Mouse (Mus musculus) spleen, adult 12 weeks (tissue): Measurements from ENCODE around the gene Macrod2.

Experiments used
- DNase-seq: peaks from one replicate; pipeline ENCODE4 v3.0.0; 2022; ENCODE audit warnings: low spot score

Gene Macrod2

DNA sequence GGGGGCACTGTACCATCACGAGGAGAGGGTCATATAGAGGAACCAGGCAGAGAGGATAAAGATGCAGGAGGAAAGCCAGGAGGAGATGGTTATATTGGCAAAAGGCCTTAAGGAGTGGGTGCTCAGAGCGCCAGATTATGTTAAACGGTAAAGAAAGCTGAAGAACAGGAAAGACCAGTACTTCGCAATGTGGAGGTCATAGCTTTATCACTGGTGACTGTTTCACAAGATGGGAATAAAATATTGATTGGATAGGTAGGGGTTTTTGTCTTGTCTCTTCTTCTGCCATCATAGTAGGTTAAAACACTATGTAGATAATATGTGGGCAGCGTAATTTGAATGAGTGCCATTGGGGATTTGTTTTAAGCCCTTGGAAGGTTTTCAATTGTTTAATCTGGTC lies 816.2 kb downstream of the Macrod2 start:
- no peak for DNase-seq

DNA sequence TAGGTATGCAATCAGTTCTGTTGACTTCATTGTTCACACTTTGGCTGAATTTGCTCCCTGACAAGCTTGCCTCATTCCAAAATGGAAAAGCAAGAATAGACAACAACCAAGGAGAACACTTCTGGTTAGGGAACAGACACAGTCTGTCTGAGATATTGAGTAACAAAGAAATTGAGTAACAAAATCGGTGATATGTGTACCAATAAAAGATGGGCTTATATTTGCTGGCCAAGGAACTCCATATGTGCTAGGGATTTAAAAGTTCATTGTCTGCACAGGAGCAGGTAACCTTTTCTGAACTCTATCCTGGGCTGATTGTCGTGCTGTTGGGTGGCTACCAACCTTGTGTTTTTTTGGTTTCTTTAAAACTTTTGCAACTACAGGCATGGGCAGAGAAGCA lies 817.2 kb downstream of the Macrod2 start:
- DNase-seq: no peak

DNA sequence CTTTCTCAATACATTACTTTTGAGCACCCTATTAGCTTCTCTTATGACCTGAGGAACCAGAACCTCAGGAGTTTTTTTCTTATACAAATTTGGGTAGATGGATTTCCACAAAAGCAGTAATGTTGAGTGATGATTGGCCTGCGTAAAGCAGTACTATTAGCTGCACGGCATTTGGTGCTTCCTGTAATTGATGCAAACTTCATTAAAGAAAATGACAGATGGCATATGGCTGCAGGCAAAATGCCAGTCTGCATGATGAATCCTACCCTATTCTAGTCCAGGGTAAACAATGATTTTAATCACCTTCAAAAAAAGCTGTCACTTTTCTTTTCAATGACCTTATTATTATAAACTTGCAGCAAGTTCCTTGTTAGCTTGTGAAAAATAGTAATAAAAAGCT lies 822.4 kb downstream of the Macrod2 start:
- no peak for DNase-seq

DNA sequence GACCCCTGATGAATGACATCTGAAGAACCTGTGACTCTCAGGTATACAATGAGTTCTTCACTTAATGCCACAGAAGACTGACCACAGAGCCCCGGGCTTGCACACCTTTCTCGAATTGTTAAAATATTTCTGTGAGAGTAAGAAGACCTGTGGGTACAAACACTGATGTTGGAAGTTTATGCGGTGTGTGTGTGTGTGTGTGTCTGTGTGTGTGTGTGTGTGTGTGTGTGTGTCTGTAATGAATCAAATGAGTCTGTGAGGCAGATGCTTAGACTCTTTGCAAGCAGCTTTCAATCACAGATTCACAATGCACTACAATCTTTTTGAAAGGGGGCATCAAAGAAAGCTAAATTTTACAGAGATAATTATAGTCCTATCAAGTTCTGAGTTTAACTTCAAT lies 822.8 kb downstream of the Macrod2 start:
- no peak for DNase-seq

DNA sequence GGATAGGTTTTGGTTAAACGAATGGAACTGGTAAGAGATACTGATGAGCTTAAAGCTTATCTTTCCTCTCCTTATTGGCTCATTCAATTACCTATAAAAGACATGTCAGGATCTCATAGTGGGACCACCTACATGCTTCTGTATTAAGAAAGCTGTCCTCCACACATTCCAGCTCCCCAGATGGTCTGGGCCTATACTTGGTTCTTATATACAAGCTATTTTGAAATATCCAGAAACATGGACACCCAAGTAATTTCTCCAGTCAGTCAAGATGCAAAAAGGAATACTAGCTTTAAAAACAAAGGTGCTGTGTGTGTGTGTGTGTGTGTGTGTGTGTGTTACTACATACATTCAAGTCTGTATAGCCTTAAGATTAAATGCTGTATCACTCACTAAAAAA lies 833.7 kb downstream of the Macrod2 start:
- no peak for DNase-seq

DNA sequence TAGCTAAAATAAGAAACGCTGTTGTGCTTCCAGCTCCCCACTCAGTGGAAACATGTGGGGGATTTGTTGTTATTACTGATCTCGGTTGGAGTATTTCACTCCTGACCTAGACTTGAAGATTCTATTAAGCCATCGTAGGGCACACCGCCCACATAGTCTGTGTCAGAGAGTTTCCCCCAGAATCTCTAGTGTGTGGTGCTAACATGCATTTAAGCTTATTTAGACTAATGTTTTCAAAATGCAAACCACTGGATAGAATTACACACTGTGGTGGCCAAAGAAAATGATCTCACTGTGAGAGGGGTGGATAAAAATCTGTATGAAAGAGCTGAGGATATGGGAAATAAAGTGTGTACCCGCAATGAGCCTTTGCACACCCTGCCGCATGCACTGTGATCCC lies 834.7 kb downstream of the Macrod2 start:
- no peak for DNase-seq

DNA sequence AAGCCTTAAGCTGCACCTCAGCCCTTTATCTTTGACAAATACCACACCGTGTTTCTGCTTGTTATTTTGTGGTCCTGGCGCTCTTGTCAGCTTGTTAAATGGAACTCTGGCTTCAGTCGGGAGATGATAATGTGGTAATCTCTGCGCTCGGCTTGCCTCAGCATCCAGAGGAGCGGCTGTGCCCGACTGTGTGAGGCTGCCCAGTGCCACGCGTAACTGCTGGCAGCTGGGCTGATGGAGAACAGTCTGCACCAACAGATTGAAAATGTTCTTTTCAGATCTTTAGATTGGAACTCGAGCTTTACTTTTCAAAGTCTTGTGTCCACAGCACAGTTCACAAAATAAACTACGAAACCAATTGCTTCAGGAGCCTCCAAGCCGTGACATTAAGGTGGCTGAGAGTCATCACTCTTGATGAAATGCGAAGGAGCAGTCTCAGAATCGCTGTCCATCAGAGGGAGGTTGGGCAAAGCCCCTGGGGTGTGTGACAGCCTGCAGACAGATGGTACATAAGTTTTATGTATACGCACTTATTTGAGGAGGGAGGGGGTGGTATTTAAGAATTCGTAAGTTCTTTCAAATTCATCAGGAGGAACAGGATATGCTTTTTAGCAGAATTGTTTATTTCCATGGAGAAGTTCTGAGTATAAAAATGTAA lies 836.0 kb downstream of the Macrod2 start:
- DNase-seq: no peak

DNA sequence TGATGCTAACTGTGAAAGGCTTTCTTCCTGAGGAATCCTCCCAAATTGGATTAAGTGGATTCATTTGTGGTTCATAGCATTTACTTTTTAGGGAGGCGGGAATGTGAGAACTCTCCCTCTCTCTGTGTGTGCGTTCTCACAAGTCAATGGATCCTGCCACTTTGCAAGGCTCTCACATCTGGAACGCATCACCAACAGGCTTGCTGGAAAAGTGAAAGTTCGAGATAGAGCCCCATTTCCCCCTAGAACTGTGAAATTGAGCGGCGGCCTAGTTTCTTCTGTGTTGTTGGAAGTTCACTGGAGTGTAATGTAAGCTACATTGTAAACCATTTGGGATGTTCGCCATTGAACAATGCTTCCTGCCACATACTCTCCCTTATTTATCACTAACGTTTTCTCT lies 839.2 kb downstream of the Macrod2 start:
- DNase-seq: no peak

DNA sequence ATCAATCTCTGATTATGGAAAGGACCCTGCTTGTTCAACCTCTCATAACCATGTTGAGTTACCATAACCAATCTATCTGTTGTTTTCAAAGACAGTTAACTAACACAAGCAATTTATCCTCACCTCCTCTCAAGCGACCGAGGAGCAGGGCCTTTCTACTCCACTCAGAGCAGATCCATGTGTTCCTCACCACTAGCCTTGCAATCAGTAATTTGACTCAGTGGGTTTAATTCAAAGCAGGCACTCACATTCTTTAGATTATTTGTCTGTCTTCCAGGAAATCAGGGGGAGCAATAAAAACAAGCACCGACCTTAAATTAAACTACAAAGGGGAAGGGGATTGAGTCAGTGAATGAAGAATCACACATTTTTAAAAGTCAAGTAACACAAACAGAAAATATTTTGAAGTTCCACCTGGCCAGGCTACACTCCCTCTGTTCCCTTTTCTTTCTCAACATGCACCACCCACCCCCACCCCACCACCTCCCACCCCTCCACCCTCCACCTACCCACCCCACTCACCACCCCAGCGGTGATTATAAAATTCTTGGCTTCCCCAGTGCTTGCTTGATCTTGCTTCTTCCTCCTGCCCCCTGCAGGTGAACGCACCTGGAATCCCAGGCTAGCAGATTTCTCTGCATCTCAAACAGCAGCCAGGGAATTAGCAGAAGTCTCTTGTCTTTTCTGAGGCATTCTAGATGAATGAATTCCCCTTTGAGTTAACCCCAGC lies 839.8 kb downstream of the Macrod2 start:
- DNase-seq: no peak

DNA sequence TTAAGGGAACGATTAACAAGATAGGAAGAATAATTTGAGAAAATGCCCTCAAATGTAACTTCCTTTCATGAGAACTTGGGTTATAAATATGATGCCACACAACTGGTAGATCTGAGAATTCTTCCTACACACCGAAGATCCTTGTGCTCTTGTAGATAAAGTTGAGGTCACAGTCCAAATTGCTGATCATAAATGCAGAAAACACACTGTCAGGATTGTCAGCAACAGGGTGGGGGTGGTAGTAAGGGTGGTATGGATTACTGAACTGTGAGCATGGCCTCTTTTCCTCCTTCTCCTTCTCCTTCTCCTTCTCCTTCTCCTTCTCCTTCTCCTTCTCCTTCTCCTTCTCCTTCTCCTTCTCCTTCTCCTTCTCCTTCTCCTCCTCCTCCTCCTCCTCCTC lies 852.6 kb downstream of the Macrod2 start:
- no peak for DNase-seq

DNA sequence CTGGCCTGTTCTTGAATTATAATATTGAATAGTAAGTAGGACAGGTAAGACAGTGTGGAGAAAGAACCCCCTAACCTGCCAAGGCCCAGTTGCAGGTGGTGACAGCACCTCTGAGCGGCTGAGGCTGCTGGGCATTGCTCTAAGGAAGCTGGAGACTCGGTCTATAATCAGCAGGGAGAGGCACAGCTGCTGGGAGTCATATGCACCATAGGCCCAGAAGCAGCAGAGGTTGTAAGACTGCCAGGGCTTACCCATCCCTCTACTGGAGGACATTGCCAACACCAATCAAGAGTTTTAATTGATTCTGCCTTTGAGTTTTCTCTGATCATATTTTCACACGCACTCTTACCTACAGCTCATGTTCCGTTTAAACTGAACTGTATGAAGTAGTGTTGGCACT lies 869.5 kb downstream of the Macrod2 start:
- DNase-seq: no peak

DNA sequence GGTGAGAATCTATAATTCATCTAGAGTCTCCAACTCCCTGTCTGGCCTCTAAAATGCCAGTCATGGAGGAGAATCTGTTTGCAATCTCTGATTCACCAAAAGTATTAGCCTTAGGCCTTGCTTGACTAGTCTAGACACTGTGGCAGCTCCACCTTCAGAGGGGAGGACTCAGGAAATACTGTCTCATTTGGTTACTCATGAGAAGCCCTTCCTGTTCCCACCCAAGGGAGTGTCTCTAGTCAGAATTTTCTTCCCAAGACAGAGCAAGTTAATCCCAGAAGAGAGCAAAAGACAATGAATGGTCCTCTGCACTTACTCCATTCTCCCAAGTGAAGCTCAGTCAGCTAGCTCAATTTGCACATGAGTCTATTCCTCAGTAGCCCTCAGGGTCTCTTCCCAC lies 871.5 kb downstream of the Macrod2 start:
- no peak for DNase-seq

DNA sequence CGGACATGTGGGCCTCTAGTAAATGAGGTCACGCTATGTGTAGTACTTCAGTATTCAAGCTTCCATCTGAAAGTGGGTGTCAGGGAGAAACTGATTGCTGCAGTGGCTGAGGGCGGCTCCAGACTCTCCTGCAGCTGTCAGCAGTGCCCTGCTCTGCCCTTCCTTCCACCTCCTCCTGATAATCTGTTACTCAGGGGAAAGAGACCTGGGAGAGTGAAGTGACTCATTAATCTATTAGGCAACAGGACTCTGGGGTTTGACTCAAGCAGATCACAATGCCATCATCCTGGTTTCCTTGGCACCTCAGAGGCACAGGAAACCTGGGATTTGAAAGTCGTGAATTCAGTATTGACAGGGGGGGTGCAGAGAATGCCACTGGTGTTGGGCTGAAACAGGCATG lies 876.4 kb downstream of the Macrod2 start:
- no peak for DNase-seq

DNA sequence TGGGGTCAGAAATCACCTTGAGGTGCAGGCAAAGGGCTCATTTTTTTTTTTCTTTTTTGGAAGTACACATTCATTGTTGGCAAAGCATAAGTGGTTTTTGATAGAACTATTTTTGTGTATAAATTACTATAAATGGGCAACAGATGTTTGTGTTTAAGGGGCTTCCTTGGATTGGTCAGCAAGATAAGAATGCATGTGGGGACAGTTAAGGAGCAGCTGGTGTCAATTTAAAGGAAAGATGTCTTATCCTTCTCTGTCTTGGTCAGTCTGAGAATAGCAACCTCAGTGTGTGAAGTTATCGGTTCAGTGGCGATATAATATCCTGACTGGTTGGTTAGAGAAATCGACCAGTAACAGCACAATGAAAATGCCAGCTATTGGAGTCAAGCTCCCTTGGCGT lies 877.9 kb downstream of the Macrod2 start:
- DNase-seq: no peak

DNA sequence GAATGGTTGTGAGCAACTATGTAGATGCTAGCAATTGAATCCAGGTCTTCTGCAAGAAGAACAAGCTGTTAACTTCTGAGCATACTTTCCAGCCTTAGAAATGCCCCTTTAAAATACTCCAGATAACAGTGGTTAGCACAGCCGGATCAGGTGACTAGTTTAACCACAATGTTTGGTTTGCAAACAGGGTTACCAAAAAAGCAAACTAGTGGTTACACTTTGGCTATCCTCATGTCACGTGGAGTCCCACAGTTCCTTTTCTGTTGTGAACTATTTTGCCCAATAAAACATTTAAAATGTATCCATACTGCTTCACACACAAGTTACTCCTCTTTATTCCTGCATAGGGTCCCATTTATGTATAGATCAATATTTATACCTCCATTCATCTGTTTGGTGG lies 879.2 kb downstream of the Macrod2 start:
- no peak for DNase-seq

DNA sequence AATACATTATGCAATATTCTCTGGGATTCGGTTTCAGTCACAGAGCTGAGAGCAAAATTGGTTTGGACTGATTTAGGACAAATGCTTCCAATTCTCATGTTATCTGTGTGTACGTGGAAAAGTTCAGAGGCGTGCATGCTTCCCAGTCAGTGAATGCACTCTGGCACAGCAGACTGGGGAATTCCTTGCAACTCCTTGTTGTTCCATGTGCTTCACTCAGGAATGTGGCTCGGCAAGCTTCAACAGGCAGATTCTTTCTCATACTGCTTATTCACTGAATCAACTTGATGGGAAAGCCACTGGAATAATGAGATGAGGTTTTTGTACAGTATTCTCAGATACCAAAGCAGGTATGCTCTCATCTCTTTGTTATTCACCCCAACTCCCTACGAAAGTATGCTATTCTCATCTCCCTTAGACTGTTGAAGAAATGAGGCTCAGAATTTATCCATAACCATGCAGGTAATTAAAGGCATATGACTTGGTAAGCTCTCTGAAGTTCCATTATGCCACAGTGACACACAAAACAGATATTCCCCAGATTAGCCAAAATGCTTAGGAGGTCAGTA lies 884.1 kb downstream of the Macrod2 start:
- DNase-seq: no peak

DNA sequence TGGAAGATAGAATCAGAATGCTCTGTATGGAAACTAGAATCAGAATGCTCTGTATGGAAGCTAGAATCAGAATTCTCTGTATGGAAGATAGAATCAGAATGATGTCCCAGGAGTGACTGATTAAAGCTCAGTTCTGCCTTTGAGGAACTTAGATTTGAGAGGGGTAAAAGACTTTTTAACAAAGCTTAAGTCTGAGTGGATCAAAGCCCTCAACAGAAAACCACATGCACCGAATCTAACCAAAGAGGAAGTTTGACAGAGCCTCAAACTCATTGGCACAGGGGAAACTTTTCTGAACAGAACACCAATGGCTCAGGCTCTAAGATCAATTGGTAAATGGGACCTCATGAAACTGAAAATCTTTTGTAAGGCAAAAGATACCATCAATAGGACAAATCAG lies 885.7 kb downstream of the Macrod2 start:
- DNase-seq: no peak

DNA sequence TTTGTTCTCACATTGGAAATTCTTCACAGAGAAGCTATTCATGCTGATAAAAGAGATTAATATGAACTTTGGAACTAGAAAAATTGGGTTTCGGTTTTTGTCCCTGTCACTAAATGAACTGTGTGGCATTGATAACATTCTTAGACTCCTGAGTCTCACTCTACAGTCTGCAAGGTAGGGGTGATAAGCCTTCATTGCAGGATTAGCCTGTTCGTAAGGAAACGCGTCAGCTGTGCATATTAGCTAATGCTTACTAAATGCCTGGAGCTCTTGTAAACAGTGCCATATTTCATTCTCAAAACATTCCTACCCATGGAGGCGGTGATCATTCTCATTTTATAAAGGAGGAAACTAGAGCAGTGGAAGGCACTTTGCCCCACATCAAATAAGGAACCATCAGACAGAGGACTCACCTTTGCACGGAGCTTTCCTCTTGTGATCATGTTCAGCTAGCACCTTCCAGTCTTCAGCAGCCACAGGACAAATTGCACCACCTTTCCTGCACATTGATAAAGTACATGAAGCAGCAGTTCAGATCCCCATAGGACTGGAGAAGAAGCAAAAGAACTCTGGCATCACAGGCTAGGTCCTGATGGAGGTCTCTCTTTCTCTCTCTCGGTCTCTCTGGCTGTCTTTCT lies 891.1 kb downstream of the Macrod2 start:
- DNase-seq: no peak

DNA sequence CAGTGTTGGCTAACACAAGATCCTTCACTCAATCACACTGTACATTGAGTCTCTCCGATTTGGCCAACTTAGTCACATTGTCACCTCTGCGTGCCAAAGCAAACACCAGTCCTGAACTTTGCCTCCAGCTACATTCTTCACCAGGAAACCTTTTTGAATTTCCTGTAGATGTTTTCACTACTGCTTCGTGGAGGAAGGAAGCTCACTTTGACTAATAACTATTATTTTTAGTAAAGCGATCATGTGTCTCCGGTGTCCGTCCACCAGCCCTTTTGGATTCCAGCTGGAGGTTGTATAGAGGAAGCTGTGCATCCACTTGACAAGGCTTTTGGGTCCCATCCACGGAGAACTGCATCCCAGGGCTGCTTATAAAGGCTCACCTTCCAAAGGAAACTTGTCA lies 893.4 kb downstream of the Macrod2 start:
- no peak for DNase-seq

DNA sequence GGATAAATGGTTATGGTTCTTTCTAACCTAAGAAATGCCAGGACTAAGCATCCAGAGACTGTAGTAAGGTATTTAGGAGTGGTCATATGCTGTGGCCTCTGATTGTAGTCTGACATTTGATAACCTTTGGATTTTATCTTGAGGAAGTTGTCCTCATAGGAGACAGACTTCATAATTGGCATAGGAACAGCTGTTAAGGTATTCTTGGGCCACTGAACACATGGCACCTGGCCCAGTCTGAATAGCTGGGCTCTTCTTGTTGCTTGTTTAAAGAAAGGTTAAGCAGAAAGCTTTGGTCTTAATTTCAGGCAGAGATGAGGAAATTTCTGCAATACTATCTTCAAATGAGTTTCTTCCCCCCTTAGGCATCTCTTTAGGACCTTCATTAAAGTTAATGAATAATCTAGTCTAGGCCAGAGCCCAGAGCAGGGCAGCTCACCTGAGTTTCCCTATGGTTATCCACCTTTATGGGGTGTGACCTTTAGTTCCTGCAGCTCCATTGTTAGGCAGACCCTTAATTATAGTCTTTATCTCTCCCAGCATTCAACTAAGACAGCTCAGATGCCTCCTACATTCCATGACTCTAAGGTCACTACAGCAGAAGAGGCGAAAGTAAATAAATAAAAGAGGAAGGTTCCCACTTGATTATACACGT lies 894.1 kb downstream of the Macrod2 start:
- DNase-seq: no peak

DNA sequence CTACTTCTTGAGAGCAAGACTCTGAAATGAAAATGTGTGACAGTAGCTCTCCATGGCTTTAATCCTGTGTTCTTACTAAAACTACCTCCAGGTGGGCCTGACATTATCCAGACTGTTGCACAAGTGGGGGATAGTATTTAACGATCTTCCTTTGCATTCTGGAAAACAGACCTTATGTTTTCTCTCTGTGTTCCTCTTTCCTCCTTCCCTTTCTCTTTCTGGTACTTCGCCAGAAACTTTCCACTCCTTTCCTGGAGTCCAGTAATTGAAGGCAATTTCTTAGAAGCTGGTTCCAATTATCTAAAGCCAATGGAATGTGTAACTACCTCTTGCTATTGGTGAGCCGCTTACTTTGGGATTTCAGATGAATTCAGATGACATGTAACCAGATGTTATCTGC lies 897.7 kb downstream of the Macrod2 start:
- no peak for DNase-seq

DNA sequence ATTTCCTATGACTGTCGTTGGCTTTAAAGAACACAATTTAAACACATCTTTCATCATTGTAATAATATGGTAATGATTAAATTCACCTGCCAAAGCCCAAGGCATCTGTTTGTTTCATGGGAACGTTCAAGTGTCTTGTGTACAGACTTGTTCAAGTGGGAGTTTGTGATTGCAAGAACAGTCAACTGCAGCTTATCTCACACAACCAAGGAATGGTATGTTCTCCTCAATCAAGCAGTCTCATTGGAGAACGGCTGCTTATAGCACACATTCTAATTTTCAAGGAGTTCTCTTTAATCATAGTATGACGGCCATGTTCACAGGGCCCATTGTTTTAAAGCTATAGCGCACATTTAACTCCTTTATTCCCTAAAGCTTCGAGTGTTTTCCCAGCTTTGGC lies 904.1 kb downstream of the Macrod2 start:
- no peak for DNase-seq

DNA sequence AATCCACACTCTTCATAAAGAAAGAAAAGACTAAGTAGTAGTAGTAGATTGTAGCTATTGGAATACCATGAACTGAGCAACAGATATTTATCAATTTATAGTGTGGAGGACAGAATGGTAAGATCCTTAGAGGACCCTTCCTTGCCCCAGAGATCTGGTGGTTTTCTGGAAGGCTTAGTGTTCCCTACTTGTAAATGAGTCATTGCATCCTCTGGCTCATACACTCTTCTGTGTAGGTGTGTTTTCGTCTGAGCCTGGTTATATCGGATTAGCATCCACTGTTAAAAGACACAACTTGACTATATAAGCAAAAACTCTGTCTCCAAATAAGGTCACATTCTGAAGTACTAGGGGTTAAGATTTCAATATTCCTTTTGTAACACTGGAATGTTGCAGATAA lies 905.9 kb downstream of the Macrod2 start:
- no peak for DNase-seq
